Comparison of ENCODE assay signal across 10 mouse cellular contexts in genomic region chr19:16873942-16874861, GRCm38 (mm10). TPM values are rescaled to one million over a fixed set of nuclear protein-coding genes. Genes with fewer than 3 reads are reported as not detected.
DNase-seq lines count a peak whose midpoint lies in the region; ATAC-seq and TF ChIP-seq lines count a peak whose summit lies in the region.
"Had no signal": no experiment of that assay in that cellular context is flagged by ENCODE, and none has a peak within 500 bp of the region (broad histone marks: within the 10 kb centered on the region; RNA-seq: fewer than 3 reads in every experiment).

No protein-coding gene starts in this region.

- no peaks in the 10 kb centered on the region for H3K79me2 ChIP-seq in heart, adult 2 months (replicated peaks; ENCODE audit: control insufficient read depth, insufficient read depth, low read length)

- no peak overlapping the region for H3K27ac ChIP-seq in heart, adult 2 months
- peak overlapping the region; percentile 44 for H3K27ac ChIP-seq in hindbrain, embryonic 13.5 days
- H3K27ac ChIP-seq in midbrain, embryonic 10.5 days (replicated peaks) = peak overlapping the region; percentile 35

- peak overlapping the region; percentile 19; the same call in 1 of the 2 replicates for H3K4me3 ChIP-seq in heart, adult 2 months
- H3K4me3 ChIP-seq in hindbrain, embryonic 13.5 days = peak overlapping the region; percentile 49
- peak overlapping the region; percentile 61 for H3K4me3 ChIP-seq in midbrain, embryonic 10.5 days

- no peaks in the 10 kb centered on the region for H3K4me1 ChIP-seq in heart, adult 2 months (ENCODE audit: control insufficient read depth, insufficient read depth, low read length)
- peaks cover 44% of the 10 kb centered on the region for H3K4me1 ChIP-seq in hindbrain, embryonic 13.5 days (replicated peaks)
- H3K4me1 ChIP-seq in midbrain, embryonic 10.5 days = peaks cover 67% of the 10 kb centered on the region

- peak overlapping the region; percentile 75 for H3K4me2 ChIP-seq in hindbrain, embryonic 13.5 days

- intact Hi-C loops in heart, adult 2 months (cut with DNase I) = no loop called here

- no peak for TF ChIP-seq POLR2A in heart, adult 2 months (IDR thresholded peaks at IDR 0.05; ENCODE audit: insufficient read depth, low read depth, low read length)

- peaks cover 50% of the 10 kb centered on the region for H3K27me3 ChIP-seq in heart, adult 2 months (ENCODE audit: control insufficient read depth, insufficient read depth, low read length)
- H3K27me3 ChIP-seq in hindbrain, embryonic 13.5 days = peaks cover 99% of the 10 kb centered on the region
- H3K27me3 ChIP-seq in midbrain, embryonic 10.5 days (ENCODE audit: low read depth, poor library complexity, severe bottlenecking) = peaks cover 100% of the 10 kb centered on the region

- TF ChIP-seq EP300 in heart, adult 2 months (IDR thresholded peaks at IDR 0.05; ENCODE audit: insufficient read depth, low read depth, low read length) = no peak

- 2% methylated on average over 55 of the region's 55 CpGs for WGBS in heart, adult 2 months
- WGBS in hindbrain, embryonic 13.5 days = under 1% methylated on average over 55 of the region's 55 CpGs
- WGBS in midbrain, embryonic 10.5 days = under 1% methylated on average over 55 of the region's 55 CpGs

- no peaks in the 10 kb centered on the region for H3K9me3 ChIP-seq in hindbrain, embryonic 13.5 days
- no peaks in the 10 kb centered on the region for H3K9me3 ChIP-seq in midbrain, embryonic 10.5 days (replicated peaks)

- H3K36me3 ChIP-seq in heart, adult 2 months (ENCODE audit: control insufficient read depth, insufficient read depth, low read length) = no peaks in the 10 kb centered on the region
- H3K36me3 ChIP-seq in hindbrain, embryonic 13.5 days = no peaks in the 10 kb centered on the region
- no peaks in the 10 kb centered on the region for H3K36me3 ChIP-seq in midbrain, embryonic 10.5 days

- peak; percentile 12 to 24 for DNase-seq in heart, adult 2 months
- DNase-seq in heart, postnatal 4 days = no peak
- peak; percentile 64 for DNase-seq in embryo, embryonic 11 days
- DNase-seq in midbrain, embryonic 10.5 days (ENCODE audit: low spot score) = peak; percentile 65
- no peak for DNase-seq in cerebellum, postnatal 25 days
- no peak for DNase-seq in cerebellum, postnatal 36 days
- DNase-seq in layer of hippocampus, adult 9-11 months = no peak

- no peak for ATAC-seq in hindbrain, embryonic 13.5 days (ENCODE audit: low FRiP score)

- no peak overlapping the region for H3K9ac ChIP-seq in heart, adult 2 months (ENCODE audit: low read depth, low read length)
- H3K9ac ChIP-seq in hindbrain, embryonic 13.5 days = peak overlapping the region; percentile 35; the same call in 1 of the 2 replicates

- no peak for TF ChIP-seq CTCF in heart, adult 2 months (IDR thresholded peaks at IDR 0.05)

RNA-seq across cellular contexts. Expression of gene Foxb2, which starts 0.6 kb away (rescaled TPM):
- total RNA-seq in heart, adult 2 months (2021) = not detected
- polyA plus RNA-seq in heart, adult 2 months (2012; rRNA removed) = not detected in 2 replicates
- total RNA-seq in heart, postnatal 4 days (2021) = not detected
- polyA plus RNA-seq in hindbrain, embryonic 13.5 days (2015; fragmentation: Nextera tagmentation; extraction: Ambion mirVana) = 2.1 and 2.2 TPM in 2 replicates
- 1.4 and 2.0 TPM in 2 replicates for polyA plus RNA-seq in midbrain, embryonic 10.5 days (2016; fragmentation: Nextera tagmentation; extraction: Ambion mirVana)
- polyA plus RNA-seq: C2C12; small intestine, adult 2 months had no signal

Comparison
In these comparisons a context has a peak if more than half of its experiments do, and no peak if none do; other contexts are left out.
1. DNase-seq: peak in heart, adult 2 months (2 of 2), embryo, embryonic 11 days (single experiment) and midbrain, embryonic 10.5 days (single experiment); none in heart, postnatal 4 days (single experiment), cerebellum, postnatal 25 days (0 of 2), cerebellum, postnatal 36 days (0 of 2) and layer of hippocampus, adult 9-11 months (single experiment).
2. Peak in every context shown above with its lines, with median percentiles within 50 percentile points of each other: H3K4me3 ChIP-seq.